Mouse (Mus musculus): ENCODE measurements around the gene Pfas. TPM values are rescaled to one million over a fixed set of nuclear protein-coding genes. Genes with fewer than 3 reads are reported as not detected.
"Not testable (repeated sequence)": the region's sequence is repeated elsewhere in the genome, so short reads cannot be mapped to it uniquely, and the experiment has no call there.

Gene Pfas
- polyA plus RNA-seq, 1 experiment from 2014 or later, result 34.7 TPM

DNA sequence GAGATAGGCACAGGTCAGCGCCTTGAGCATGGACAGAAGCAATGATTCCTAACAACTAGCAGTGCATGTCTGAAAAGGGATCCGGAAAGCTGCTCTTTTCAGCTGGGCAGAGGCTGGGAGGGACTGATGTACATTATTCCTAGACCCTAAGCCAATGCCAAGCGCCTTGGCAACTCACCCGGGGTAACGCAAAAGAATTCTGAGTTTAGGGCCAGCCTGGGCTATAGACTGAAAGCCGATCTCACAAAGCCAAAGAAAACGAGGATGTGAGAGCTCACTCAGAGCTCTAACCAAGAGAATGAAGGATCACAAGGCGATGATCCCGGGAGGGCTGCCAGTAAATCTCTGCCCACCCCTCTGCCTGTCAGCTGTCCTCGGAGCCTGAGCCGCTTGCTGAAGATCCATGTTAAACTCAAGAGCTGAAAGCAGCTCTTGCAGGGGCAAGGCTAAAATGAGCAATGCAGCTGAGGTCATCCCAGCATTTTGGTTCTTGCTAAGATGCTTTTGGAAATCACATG, 20.8 kb downstream of the Pfas start:
- H3K27ac ChIP-seq (replicated peaks), result no peak overlapping the region
- ATAC-seq (ENCODE audit: low FRiP score, low read depth), result no peak
- 88% methylated on average over 11 of the region's 11 CpGs for WGBS

DNA sequence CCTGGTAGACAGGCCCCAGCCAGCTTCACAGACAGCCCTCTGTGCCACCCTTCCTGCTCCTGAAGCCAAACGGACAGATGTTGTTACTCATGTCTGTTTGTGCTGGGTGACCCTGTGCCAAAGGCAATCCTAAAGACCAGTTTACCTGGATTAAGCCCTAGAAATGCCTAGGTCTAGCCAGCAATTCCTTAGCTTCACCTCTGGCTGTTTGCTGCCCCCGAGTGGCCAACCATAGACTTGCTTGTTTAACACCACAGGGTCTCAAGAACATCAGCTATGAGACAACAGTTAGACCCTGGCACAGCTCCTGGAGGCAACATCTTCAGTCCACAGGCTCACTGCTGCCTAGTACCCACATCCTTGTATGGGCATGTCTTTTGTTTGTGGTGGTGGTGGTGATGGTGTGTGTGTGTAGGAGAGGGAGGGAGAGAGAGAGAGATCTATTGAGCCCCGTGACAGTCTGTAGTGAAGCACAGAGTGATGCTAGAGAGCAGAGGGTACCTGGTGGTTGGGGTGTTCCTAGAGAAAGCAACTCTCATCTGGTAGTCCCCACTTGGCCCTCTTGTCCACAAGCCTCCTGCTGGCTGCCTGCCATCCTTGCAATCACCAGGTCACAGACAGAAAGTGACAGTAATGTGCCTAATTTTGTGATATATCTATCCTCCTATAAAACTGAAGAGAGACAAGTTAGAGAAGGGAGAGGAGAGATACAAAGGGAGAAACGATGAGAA, 25.5 kb downstream of the Pfas start:
- Histone ChIP-seq H3K27ac (replicated peaks) (no peak overlapping the region), H3K4me1 (no peaks in the 10 kb centered on the region), H3K4me3 (no peak overlapping the region), H3K9me3 (no peaks in the 10 kb centered on the region), H3K4me2 (replicated peaks) (no peak overlapping the region), H3K27me3 (no peaks in the 10 kb centered on the region), H3K36me3 (peaks cover 15% of the 10 kb centered on the region), H3K9ac (replicated peaks) (no peak overlapping the region)
- no peak for ATAC-seq (ENCODE audit: low FRiP score, low read depth)
- 37% methylated on average over 4 of the region's 4 CpGs for WGBS

More for the DNA sequence above, 20.8 kb downstream of the Pfas start:
- Histone ChIP-seq H3K4me1 (no peaks in the 10 kb centered on the region), H3K9ac (replicated peaks) (no peak overlapping the region), H3K4me3 (no peak overlapping the region), H3K36me3 (peaks cover 59% of the 10 kb centered on the region), H3K4me2 (replicated peaks) (no peak overlapping the region), H3K9me3 (no peaks in the 10 kb centered on the region), H3K27me3 (no peaks in the 10 kb centered on the region)

- ATAC-seq (ENCODE audit: low FRiP score, low read depth), result no peak
- 75% methylated on average over 3 of the region's 3 CpGs for WGBS
Measured at GRCm38 (mm10) chr11:68980919-68981318, 27.3 kb downstream of the Pfas start.

DNA sequence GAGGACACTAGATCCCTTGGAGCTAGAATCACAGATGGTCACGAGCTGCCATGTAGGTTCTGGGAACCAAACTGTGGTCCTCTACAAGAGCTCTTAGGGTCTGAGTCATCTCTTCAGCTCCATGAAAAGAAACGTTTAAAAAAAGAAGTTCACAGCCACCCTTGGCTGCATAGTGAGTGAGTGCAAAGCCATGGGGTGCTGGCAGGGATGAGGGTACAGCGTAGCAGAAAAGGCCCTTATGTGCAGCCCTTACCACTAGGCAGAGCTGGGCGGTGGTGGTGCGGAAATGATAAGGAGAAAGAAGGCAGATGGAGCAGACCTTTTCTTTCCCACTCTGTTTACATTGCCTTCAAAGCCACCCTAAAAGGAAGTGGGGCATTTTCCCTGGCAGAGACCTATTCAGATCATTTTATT, 28.9 kb downstream of the Pfas start:
- Histone ChIP-seq H3K4me2 (replicated peaks) (no peak overlapping the region), H3K9me3 (no peaks in the 10 kb centered on the region), H3K4me3 (no peak overlapping the region), H3K36me3 (no peaks in the 10 kb centered on the region), H3K27ac (replicated peaks) (no peak overlapping the region), H3K4me1 (no peaks in the 10 kb centered on the region), H3K27me3 (peaks cover 11% of the 10 kb centered on the region; the same call in 1 of the 2 replicates), H3K9ac (replicated peaks) (no peak overlapping the region)
- 74% methylated on average over 5 of the region's 5 CpGs for WGBS
- ATAC-seq (ENCODE audit: low FRiP score, low read depth), result no peak

More at GRCm38 (mm10) chr11:68980919-68981318, 27.3 kb downstream of the Pfas start:
- Histone ChIP-seq H3K9ac (replicated peaks) (no peak overlapping the region), H3K4me2 (replicated peaks) (no peak overlapping the region), H3K4me1 (no peaks in the 10 kb centered on the region), H3K4me3 (no peak overlapping the region), H3K36me3 (peaks cover 3% of the 10 kb centered on the region), H3K27ac (replicated peaks) (no peak overlapping the region), H3K9me3 (no peaks in the 10 kb centered on the region), H3K27me3 (no peaks in the 10 kb centered on the region)

- ATAC-seq (ENCODE audit: low FRiP score, low read depth), result no peak
- no peak overlapping the region for H3K4me2 ChIP-seq (replicated peaks)
- no peak overlapping the region for H3K4me3 ChIP-seq
- H3K9ac ChIP-seq (replicated peaks), result no peak overlapping the region
- H3K27ac ChIP-seq (replicated peaks), result no peak overlapping the region
- H3K36me3 ChIP-seq, result no peaks in the 10 kb centered on the region
- H3K27me3 ChIP-seq, result peaks cover 15% of the 10 kb centered on the region; the same call in 1 of the 2 replicates
- peaks cover 9% of the 10 kb centered on the region; the same call in 1 of the 2 replicates for H3K4me1 ChIP-seq
- H3K9me3 ChIP-seq, result no peaks in the 10 kb centered on the region
- 91% methylated on average over 1 of the region's 1 CpGs for WGBS
Measured at GRCm38 (mm10) chr11:68975601-68976000, 32.7 kb downstream of the Pfas start.

DNA sequence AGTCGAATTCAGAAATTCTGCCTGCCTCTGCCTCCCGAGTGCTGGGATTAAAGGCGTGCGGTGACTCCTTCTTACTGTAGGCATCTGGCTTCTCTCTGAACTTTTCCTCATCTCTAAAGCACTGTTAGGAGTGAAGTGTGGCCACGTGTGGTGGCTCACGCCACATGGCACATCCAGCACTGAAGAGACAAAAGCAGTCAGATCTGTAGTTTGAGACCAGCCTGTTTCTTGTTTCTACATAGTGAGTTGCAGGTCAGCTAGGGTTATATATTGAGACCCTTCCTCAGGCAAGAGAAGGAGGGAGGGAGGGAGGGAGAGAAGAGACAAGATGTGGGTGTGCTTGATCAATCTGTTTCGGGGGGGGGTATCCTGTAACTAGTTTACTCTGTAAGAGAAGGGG, 33.2 kb downstream of the Pfas start, which contains the start of gene Rangrf:
Rangrf (minus strand) TSS at position 101 of the 400 bp plus-strand sequence.
- H3K27ac ChIP-seq (replicated peaks), result no peak within 1 kb of the TSS
- peaks cover 15% of the 10 kb centered on the region; the same call in 1 of the 2 replicates for H3K27me3 ChIP-seq
- no peaks in the 10 kb centered on the region for H3K36me3 ChIP-seq
- H3K4me1 ChIP-seq, result peaks cover 9% of the 10 kb centered on the region; the same call in 1 of the 2 replicates
- peak within 1 kb of the TSS; percentile 37; the same call in 1 of the 2 replicates for H3K9ac ChIP-seq (replicated peaks)
- peak within 1 kb of the TSS; percentile 65 for H3K4me2 ChIP-seq (replicated peaks)
- WGBS, result 82% methylated on average over 7 of the region's 7 CpGs
- no peaks in the 10 kb centered on the region for H3K9me3 ChIP-seq
- H3K4me3 ChIP-seq, result peak within 1 kb of the TSS; percentile 50
- no peak for ATAC-seq (ENCODE audit: low FRiP score, low read depth)

- Histone ChIP-seq H3K9me3 (no peaks in the 10 kb centered on the region), H3K9ac (replicated peaks) (peak overlapping the region; percentile 37; the same call in 1 of the 2 replicates), H3K27ac (replicated peaks) (no peak overlapping the region), H3K4me2 (replicated peaks) (peak overlapping the region; percentile 65), H3K4me1 (peaks cover 9% of the 10 kb centered on the region; the same call in 1 of the 2 replicates), H3K27me3 (peaks cover 18% of the 10 kb centered on the region), H3K4me3 (peak overlapping the region; percentile 50), H3K36me3 (no peaks in the 10 kb centered on the region)
- peak; percentile 23; the same call in 1 of the 2 replicates for ATAC-seq (ENCODE audit: low FRiP score, low read depth)
- WGBS, result 28% methylated on average over 6 of the region's 6 CpGs
Measured at GRCm38 (mm10) chr11:68974059-68974450, 34.2 kb downstream of the Pfas start.

DNA sequence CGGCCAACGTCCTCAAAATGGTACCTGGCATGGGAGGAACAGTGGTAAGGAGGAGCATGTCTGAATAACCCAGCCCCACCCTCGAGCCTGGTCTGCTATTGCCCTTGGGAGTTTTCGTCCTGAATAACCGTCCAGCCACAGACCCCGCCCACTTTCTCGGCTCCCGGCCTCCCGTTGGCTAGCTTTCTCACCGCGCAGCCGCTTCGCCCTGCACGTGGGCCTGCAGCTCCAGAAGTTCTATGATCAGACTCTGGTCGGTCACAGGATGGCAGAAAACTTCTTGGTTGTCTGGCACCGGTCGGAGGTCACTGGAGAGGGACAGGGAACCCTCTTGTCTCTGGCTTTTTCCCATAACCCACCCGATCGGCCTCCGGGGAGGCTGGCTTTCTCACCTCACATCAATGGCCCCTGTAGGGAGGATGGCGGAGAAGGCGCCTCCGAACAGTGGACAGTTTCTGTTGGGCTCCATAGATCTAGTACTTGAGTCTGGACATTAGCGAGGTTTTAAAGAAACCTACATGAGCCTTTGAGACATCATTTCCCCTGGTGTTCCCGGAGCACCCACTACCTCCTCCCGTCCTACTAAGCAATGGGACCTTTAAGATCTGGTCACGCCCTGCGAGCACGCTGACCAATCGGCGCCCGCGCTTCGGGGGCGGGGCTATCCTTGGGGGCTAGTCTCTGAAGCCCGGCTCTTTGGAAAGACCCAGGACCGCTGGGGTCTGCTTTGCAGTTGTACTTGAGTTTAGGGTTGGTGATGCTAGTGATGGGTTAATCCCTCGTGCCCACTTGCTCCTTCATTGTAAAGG, 34.8 kb downstream of the Pfas start:
- peak; percentile 85 for ATAC-seq (ENCODE audit: low FRiP score, low read depth)
- H3K36me3 ChIP-seq; H3K9me3 ChIP-seq; H3K27ac ChIP-seq (replicated peaks): not testable (repeated sequence)
- WGBS, result under 1% methylated on average over 38 of the region's 38 CpGs
- Histone ChIP-seq H3K27me3 (peaks cover 24% of the 10 kb centered on the region), H3K4me3 (peak overlapping the region; percentile 50), H3K9ac (replicated peaks) (peak overlapping the region; percentile 37), H3K4me2 (replicated peaks) (peak overlapping the region; percentile 65), H3K4me1 (peaks cover 10% of the 10 kb centered on the region)

GRCm38 (mm10) chr11:68970232-68970631, 38.0 kb downstream of the Pfas start:
- peaks cover 20% of the 10 kb centered on the region for H3K4me1 ChIP-seq
- no peak overlapping the region for H3K27ac ChIP-seq (replicated peaks)
- H3K9me3 ChIP-seq, result no peaks in the 10 kb centered on the region
- no peak overlapping the region for H3K9ac ChIP-seq (replicated peaks)
- ATAC-seq (ENCODE audit: low FRiP score, low read depth), result no peak
- H3K4me2 ChIP-seq (replicated peaks), result no peak overlapping the region
- H3K27me3 ChIP-seq, result peaks cover 33% of the 10 kb centered on the region
- H3K4me3 ChIP-seq, result no peak overlapping the region
- H3K36me3 ChIP-seq, result no peaks in the 10 kb centered on the region
- WGBS, result 80% methylated on average over 4 of the region's 4 CpGs

- Histone ChIP-seq H3K27ac (replicated peaks) (no peak overlapping the region), H3K4me2 (replicated peaks) (no peak overlapping the region), H3K9ac (replicated peaks) (no peak overlapping the region), H3K9me3 (no peaks in the 10 kb centered on the region), H3K36me3 (no peaks in the 10 kb centered on the region), H3K27me3 (peaks cover 22% of the 10 kb centered on the region; the same call in 1 of the 2 replicates), H3K4me3 (no peak overlapping the region), H3K4me1 (peaks cover 15% of the 10 kb centered on the region)
- ATAC-seq (ENCODE audit: low FRiP score, low read depth), result no peak
- 88% methylated on average over 11 of the region's 11 CpGs for WGBS
Measured at GRCm38 (mm10) chr11:68968752-68969151, 39.5 kb downstream of the Pfas start.

- Histone ChIP-seq H3K27ac (replicated peaks) (peak within 1 kb of the TSS; percentile 47; the same call in 1 of the 2 replicates), H3K9ac (replicated peaks) (peak within 1 kb of the TSS; percentile 59), H3K4me3 (peak within 1 kb of the TSS; percentile 54), H3K4me2 (replicated peaks) (peak within 1 kb of the TSS; percentile 75), H3K9me3 (no peaks in the 10 kb centered on the region), H3K36me3 (no peaks in the 10 kb centered on the region), H3K27me3 (peaks cover 22% of the 10 kb centered on the region; the same call in 1 of the 2 replicates), H3K4me1 (peaks cover 11% of the 10 kb centered on the region)
- 1% methylated on average over 50 of the region's 50 CpGs for WGBS
- peak; percentile 96 for ATAC-seq (ENCODE audit: low FRiP score, low read depth)
Measured at GRCm38 (mm10) chr11:68967337-68968282, 40.6 kb downstream of the Pfas start, which contains the start of gene Slc25a35. Slc25a35 (plus strand) TSS chr11:68968131.

All from midbrain, embryonic 12.5 days (tissue).